Mouse (Mus musculus): ENCODE measurements around the gene Hyal1.

GRCm38 (mm10) chr9:107538231-107538630 is 38.5 kb upstream of the Hyal1 start:
- no peak for TF ChIP-seq GATA1 (IDR thresholded peaks at IDR 0.05; ENCODE audit: low read length)
- no peak for TF ChIP-seq TAL1 (IDR thresholded peaks at IDR 0.05; ENCODE audit: low read length)
